Mouse (Mus musculus) limb, embryonic 15.5 days (tissue): Measurements from ENCODE around the gene Gm45717. TPM values are rescaled to one million over a fixed set of nuclear protein-coding genes. Genes with fewer than 3 reads are reported as not detected.
A peak's percentile ranks its signal among the peaks of the same experiment; 100 is the strongest.

ENCODE experiments used
- ATAC-seq: fragments of 200-750 bp; cut with Nextera tagmentation; 2 replicates; pipeline ENCODE4 v1.8.0; 2017; ENCODE audit warnings: low read depth, moderate TSS enrichment; ENCODE audit not compliant: insufficient number of reproducible peaks, low FRiP score, low TSS enrichment
- H3K27ac ChIP-seq: fragments of 300-500 bp; sonication (generic); 2 replicates; pipeline ENCODE4 v1.5.1; 2015; ENCODE audit warnings: moderate library complexity, mild to moderate bottlenecking, inconsistent platforms
- H3K27me3 ChIP-seq: fragments of 300-500 bp; sonication (generic); 2 replicates; pipeline ENCODE4 v1.6.1; 2015; ENCODE audit warnings: inconsistent platforms
- H3K36me3 ChIP-seq: fragments of 300-500 bp; sonication (generic); 2 replicates; pipeline ENCODE4 v1.6.1; 2015; ENCODE audit warnings: inconsistent platforms
- H3K4me1 ChIP-seq: fragments of 300-500 bp; sonication (generic); 2 replicates; pipeline ENCODE4 v1.6.1; 2015; ENCODE audit warnings: inconsistent platforms
- H3K4me2 ChIP-seq: fragments of 300-500 bp; sonication (generic); 2 replicates; pipeline ENCODE4 v1.6.1; 2015; ENCODE audit warnings: mild to moderate bottlenecking, inconsistent platforms
- H3K4me3 ChIP-seq: fragments of 300-500 bp; sonication (generic); 2 replicates; pipeline ENCODE4 v1.5.1; 2015; ENCODE audit warnings: mild to moderate bottlenecking, inconsistent platforms
- H3K9ac ChIP-seq: fragments of 300-500 bp; sonication (generic); 2 replicates; pipeline ENCODE4 v1.6.1; 2015; ENCODE audit warnings: inconsistent platforms
- H3K9me3 ChIP-seq: fragments of 300-500 bp; sonication (generic); 2 replicates; pipeline ENCODE4 v1.6.1; 2016; ENCODE audit warnings: inconsistent platforms
- whole genome bisulfite sequencing: fragments of 180-500 bp; shearing (Covaris S2); methylation state at CpG from one replicate; pipeline ENCODE4 v1.1.7; 2015; 5-methylcytosine and 5-hydroxymethylcytosine counted together
- polyA plus RNA-seq: library from polyadenylated mRNA; unstranded; fragments of >200 nt; fragmentation: Nextera tagmentation; extraction: Ambion mirVana; gene quantifications from 2 replicates; pipeline ENCODE4 v1.2.1, GENCODE M21; 2015

The Gm45717 gene
- polyA plus RNA-seq, 1 experiment from 2014 or later: 0.47 TPM

DNA sequence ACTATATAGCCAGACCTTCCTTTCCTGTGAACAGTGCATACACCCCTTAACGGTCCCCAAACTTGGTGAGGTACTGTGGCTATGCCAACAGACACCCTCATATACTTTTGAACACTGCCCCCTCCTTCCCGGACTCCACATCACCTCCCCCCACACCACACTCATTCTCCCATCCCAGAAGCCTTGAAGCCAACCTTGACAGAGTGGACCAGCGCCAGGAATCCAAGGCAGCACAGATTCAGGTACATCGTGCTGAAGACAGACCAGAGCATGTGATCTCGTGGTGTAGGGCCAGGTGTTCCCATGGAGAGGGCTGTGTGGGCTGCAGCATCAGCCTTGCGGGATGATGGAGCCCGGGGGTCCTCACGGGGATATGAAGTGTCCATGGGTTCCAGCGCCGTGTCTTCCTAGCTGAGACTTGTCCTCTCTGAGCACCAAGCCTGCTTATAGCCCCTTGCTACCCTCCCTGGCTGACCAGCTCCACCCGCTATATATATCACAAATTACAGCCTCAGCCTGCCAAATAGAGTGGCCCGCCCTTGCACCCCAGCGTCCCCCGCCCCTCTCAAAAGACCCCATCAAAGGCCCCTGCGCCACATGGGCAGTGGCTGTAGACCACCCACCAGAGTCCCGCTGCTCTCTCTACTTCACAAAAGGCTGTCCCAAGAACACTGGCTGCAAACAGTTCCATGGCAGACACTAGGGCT lies 5.8 kb downstream of the Gm45717 start, which contains the start of gene Ifitm5:
TSS of gene Ifitm5 (minus strand) at position 468 of the 707 bp plus-strand sequence.
- no peak for ATAC-seq
- no peaks in the 10 kb centered on the region for H3K27me3 ChIP-seq
- 68% methylated on average over 16 of the region's 16 CpGs for WGBS
- peaks cover 49% of the 10 kb centered on the region for H3K4me1 ChIP-seq
- H3K4me2 ChIP-seq: peak within 1 kb of the TSS; percentile 19
- peak within 1 kb of the TSS; percentile 14; the same call in 1 of the 2 replicates for H3K9ac ChIP-seq
- H3K27ac ChIP-seq: peak within 1 kb of the TSS; percentile 80
- H3K4me3 ChIP-seq: no peak within 1 kb of the TSS
- peaks cover 55% of the 10 kb centered on the region for H3K36me3 ChIP-seq
- no peaks in the 10 kb centered on the region for H3K9me3 ChIP-seq

DNA sequence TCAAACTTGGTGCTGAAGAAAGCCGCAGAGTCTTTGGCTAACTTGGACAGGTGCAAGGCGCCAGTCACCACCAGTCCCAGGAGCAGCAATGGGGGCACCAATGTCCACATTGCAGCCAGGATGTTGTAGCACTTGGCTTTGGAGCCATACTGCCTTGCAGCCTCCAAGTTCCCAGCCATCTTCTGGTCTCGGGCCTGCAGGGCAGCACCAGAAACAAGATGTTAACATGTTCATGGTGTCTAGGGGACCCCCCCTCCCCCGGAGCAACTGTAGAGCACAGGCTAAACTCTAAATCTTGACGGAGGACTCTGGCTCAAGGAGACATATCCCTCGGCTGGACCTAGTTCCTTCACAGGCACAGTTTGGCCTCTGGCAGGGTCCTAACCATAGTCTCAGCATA lies 6.5 kb downstream of the Gm45717 start:
- no peak overlapping the region for H3K4me3 ChIP-seq

DNA sequence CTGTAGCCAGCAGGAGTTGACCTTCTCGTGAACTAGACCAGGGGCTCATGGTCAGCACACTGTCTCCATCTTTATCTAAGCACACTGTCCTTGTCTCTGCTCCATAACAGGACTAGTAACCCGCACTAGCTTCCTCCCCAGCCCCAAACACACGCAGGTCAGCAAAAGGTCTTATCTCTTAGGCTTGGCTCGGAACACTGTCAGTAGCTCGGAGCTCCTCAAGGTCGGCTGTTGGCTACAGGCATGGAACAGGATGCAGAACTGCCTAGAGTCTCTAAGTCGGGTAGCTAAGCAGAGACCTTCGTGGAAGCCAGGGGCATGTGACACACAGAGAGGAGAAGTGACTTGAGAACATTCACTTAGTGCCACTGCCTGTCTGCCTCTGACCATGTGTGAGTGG lies 7.6 kb downstream of the Gm45717 start:
- Histone ChIP-seq H3K9ac (no peak overlapping the region), H3K27me3 (no peaks in the 10 kb centered on the region), H3K4me2 (no peak overlapping the region), H3K36me3 (peaks cover 60% of the 10 kb centered on the region), H3K9me3 (no peaks in the 10 kb centered on the region), H3K4me1 (peaks cover 36% of the 10 kb centered on the region), H3K4me3 (no peak overlapping the region), H3K27ac (no peak overlapping the region)
- no peak for ATAC-seq
- 81% methylated on average over 8 of the region's 8 CpGs for WGBS

More for the DNA sequence above, 6.5 kb downstream of the Gm45717 start:
- H3K36me3 ChIP-seq: peaks cover 61% of the 10 kb centered on the region
- 83% methylated on average over 6 of the region's 6 CpGs for WGBS
- no peak overlapping the region for H3K4me2 ChIP-seq
- H3K27me3 ChIP-seq: no peaks in the 10 kb centered on the region
- H3K4me1 ChIP-seq: peaks cover 45% of the 10 kb centered on the region
- H3K27ac ChIP-seq: no peak overlapping the region
- ATAC-seq: no peak
- H3K9ac ChIP-seq: no peak overlapping the region
- no peaks in the 10 kb centered on the region for H3K9me3 ChIP-seq

DNA sequence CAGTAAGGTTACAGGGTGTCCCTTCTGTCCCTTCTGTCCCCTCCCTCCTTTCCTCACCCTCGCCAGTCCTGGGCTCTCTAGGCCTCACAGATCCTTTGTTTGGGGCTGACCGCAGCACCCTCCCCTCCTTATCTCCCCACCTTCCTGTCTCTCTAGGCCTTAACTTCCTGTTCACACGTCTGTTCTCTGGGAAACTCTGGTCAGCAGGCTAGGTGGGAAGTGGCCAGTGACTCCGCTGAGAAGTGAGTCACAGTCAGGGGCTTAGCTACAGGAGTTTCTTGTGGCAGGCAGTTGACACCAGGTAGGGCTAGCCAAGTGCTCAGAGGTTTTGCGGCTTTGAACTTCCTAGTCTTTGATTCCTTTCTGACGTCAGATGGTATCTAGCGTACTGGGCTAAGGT lies 8.8 kb downstream of the Gm45717 start:
- WGBS: 57% methylated on average over 7 of the region's 7 CpGs
- no peak overlapping the region for H3K27ac ChIP-seq

DNA sequence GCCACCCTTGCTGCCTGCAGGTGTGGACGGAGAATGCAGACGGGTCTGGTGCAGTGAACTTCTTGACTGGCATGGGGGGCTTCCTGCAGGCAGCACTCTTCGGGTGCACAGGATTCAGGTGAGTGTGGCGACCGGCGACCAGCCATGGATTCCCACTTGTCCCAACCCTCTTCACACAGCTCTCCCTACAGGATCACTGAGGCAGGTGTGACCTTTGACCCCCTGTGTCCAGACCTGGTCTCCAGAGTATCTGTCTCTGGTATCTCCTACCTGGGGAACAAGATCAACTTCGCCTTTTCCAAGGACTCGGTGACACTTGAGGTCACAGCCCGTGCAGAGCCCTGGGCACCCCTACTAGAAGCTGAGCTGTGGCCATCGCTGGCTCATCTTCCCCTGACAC lies 9.4 kb downstream of the Gm45717 start:
- no peak overlapping the region for H3K27ac ChIP-seq
- WGBS: 93% methylated on average over 10 of the region's 10 CpGs
- peaks cover 29% of the 10 kb centered on the region for H3K4me1 ChIP-seq
- H3K36me3 ChIP-seq: peaks cover 56% of the 10 kb centered on the region
- no peak overlapping the region for H3K4me2 ChIP-seq
- no peak overlapping the region for H3K9ac ChIP-seq
- no peaks in the 10 kb centered on the region for H3K9me3 ChIP-seq
- H3K27me3 ChIP-seq: no peaks in the 10 kb centered on the region
- no peak overlapping the region for H3K4me3 ChIP-seq
- no peak for ATAC-seq

More for the DNA sequence above, 8.8 kb downstream of the Gm45717 start:
- ATAC-seq: no peak
- H3K9me3 ChIP-seq: no peaks in the 10 kb centered on the region
- no peak overlapping the region for H3K4me2 ChIP-seq
- peaks cover 36% of the 10 kb centered on the region for H3K4me1 ChIP-seq
- peaks cover 56% of the 10 kb centered on the region for H3K36me3 ChIP-seq
- H3K9ac ChIP-seq: no peak overlapping the region
- H3K27me3 ChIP-seq: no peaks in the 10 kb centered on the region
- no peak overlapping the region for H3K4me3 ChIP-seq

DNA sequence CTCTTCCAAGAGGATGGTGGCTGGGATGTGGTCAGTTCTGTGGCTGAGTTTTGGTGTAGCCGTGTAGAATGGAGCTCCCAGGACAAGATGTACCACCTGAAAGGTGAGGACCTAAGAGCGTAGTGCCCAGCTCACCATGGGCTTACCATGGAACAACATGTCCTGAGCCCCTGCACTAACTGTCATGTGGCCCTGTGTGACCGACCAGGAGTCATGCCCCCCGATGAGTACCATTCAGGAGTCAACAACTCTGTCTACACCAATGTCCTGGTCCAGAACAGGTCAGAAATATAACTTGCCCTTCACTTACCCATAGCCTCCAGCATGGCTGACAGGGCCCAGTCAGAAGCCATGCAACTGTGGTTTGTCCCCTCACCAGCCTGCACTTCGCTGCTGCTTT lies 10.5 kb downstream of the Gm45717 start:
- Histone ChIP-seq H3K27me3 (no peaks in the 10 kb centered on the region), H3K4me2 (no peak overlapping the region), H3K36me3 (peaks cover 56% of the 10 kb centered on the region), H3K4me1 (peaks cover 23% of the 10 kb centered on the region), H3K27ac (no peak overlapping the region), H3K9ac (no peak overlapping the region), H3K4me3 (no peak overlapping the region), H3K9me3 (no peaks in the 10 kb centered on the region)
- WGBS: 93% methylated on average over 5 of the region's 5 CpGs
- ATAC-seq: no peak

DNA sequence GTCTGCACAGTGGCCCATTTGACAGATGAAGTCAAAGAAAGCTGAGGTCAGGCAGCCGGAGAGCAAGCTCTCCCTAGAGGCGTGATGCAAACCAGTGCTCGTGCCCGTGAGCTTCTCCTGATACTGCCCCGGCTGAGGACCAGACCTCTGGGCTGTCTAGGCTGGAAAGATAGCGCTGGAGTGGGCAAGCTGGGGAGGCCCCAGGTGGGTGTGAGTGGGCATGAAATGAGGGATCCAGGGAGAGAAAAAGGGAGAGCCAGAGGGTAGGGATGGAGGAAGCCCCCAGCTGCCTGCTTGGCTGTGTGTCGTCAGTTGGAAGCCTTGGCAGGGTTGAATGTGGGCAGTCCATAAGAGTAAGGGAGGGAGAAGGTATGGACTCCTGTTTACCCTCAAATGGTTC lies 11.5 kb downstream of the Gm45717 start:
- Histone ChIP-seq H3K36me3 (peaks cover 48% of the 10 kb centered on the region), H3K4me3 (no peak overlapping the region), H3K27ac (no peak overlapping the region), H3K4me1 (peaks cover 28% of the 10 kb centered on the region), H3K9ac (no peak overlapping the region), H3K27me3 (no peaks in the 10 kb centered on the region), H3K9me3 (no peaks in the 10 kb centered on the region), H3K4me2 (no peak overlapping the region)
- ATAC-seq: no peak
- 82% methylated on average over 7 of the region's 7 CpGs for WGBS

DNA sequence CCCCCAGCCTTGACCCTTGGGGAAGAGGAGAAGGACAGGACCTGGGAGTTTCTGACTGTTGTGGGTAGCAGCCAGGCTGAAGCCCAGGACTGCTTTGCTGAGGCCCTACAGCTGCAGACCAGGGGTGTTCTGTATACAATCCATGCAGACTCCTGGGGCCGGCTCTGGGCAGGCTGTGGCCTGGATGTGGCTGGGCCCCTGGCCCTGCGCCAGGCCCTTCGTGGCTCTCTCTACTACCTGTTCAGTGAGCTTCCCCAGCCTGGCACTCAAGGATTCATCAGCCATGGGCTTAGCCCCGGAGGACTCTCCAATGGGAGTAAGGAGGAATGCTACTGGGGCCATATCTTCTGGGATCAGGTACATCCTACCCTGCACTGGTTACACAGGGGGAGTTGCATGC lies 12.4 kb downstream of the Gm45717 start:
- 74% methylated on average over 4 of the region's 4 CpGs for WGBS
- H3K9ac ChIP-seq: no peak overlapping the region

DNA sequence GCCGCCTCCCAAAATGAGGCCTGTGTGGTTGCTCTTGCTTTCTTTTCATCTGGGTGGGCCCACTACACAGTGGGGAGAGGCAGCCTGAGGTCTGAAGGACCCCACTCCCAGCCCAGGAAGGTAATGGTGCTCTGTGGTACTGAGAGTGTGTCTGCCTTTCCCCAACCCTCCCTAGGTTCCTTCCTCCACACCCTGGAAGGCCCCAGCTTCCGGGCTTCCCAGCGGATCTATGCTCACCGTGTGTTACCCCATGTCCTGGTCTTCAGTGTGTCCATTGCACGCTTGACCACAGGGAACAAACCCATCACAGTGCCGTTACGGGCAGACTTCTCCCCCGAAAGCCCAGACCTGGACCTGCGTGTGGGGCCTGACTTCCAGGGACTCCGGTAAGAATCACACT lies 12.9 kb downstream of the Gm45717 start:
- ATAC-seq: no peak
- no peaks in the 10 kb centered on the region for H3K9me3 ChIP-seq
- H3K9ac ChIP-seq: no peak overlapping the region
- H3K4me1 ChIP-seq: peaks cover 33% of the 10 kb centered on the region
- H3K4me2 ChIP-seq: no peak overlapping the region
- H3K27ac ChIP-seq: peak overlapping the region; percentile 97
- H3K27me3 ChIP-seq: no peaks in the 10 kb centered on the region
- peaks cover 34% of the 10 kb centered on the region for H3K36me3 ChIP-seq
- peak overlapping the region; percentile 56; the same call in 1 of the 2 replicates for H3K4me3 ChIP-seq
- WGBS: 87% methylated on average over 10 of the region's 10 CpGs

More for the DNA sequence above, 12.4 kb downstream of the Gm45717 start:
- Histone ChIP-seq H3K27me3 (no peaks in the 10 kb centered on the region), H3K36me3 (peaks cover 39% of the 10 kb centered on the region), H3K9me3 (no peaks in the 10 kb centered on the region), H3K4me1 (peaks cover 33% of the 10 kb centered on the region), H3K4me2 (no peak overlapping the region), H3K4me3 (no peak overlapping the region), H3K27ac (peak overlapping the region; percentile 97)
- ATAC-seq: no peak

DNA sequence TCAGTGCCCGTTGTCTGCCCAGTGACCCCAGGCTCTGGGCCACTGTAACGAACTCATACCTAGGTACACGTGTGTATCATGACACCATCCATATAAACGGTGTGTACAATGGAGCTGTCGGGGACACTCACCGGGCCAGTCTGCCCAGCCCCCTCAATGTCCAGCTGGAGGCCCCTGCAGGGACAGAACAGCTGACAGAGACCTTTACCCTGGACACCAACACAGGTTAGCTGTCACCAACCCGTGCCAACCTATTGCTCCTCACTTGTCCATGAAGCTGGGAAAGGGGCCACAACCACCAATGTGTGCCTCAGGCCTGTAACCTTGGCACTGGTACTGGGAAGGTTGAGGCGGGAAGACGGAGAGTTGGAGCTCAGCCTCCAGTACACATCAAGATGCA lies 13.4 kb downstream of the Gm45717 start:
- Histone ChIP-seq H3K9me3 (no peaks in the 10 kb centered on the region), H3K4me2 (peak overlapping the region; percentile 65), H3K9ac (peak overlapping the region; percentile 71), H3K4me3 (peak overlapping the region; percentile 56), H3K27ac (peak overlapping the region; percentile 97), H3K4me1 (peaks cover 33% of the 10 kb centered on the region), H3K27me3 (no peaks in the 10 kb centered on the region), H3K36me3 (peaks cover 29% of the 10 kb centered on the region)
- ATAC-seq: no peak
- 56% methylated on average over 9 of the region's 9 CpGs for WGBS

DNA sequence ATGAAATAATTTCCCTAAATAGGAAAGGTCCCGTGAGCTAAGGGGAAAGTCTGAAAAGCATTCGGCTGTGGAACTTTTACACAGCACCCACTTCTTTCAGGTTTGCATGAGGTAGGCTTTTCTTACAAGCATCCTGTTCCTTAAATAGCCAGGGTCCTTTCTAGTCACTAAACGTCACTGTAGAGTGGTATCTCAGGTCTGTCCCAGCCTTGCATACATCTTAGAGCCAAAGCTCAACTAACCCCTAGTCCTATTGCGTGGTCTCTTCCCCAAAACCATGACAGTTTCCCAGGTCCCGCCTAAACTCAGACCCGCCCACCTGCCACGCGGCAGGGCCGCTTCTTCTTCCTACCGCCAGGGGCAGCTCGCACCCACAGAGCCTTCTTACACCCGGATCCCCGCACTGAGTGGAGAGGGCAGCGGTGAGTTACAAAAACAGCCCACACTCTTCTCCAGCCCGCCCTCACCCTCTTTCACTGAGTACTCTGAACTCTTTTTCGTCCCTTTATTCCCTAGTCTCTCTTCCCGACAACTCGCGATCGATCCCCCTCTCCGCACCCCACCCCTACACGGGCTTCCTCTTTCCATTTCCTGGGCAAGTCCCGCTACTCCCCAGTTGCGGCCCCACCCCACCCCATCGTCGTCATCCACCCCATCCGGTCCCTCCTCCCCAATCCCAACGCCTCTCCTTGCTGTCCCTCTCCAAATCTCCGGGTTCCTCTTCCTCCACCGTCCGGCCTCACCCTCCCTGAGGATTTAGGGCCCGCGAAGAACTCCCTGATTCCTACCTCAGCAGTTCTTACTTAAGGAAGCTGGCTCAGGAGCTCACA lies 14.3 kb downstream of the Gm45717 start, which contains the start of gene Pgghg:
TSS of gene Pgghg (plus strand) at position 170 of the 830 bp plus-strand sequence.
- H3K4me3 ChIP-seq: peak within 1 kb of the TSS; percentile 56
- peak within 1 kb of the TSS; percentile 71 for H3K9ac ChIP-seq
- H3K9me3 ChIP-seq: no peaks in the 10 kb centered on the region
- H3K27ac ChIP-seq: peak within 1 kb of the TSS; percentile 97
- H3K4me1 ChIP-seq: peaks cover 33% of the 10 kb centered on the region
- peaks cover 20% of the 10 kb centered on the region for H3K36me3 ChIP-seq
- peak; percentile 89 for ATAC-seq
- H3K4me2 ChIP-seq: peak within 1 kb of the TSS; percentile 65
- H3K27me3 ChIP-seq: no peaks in the 10 kb centered on the region; the same call in 1 of the 2 replicates
- WGBS: 1% methylated on average over 33 of the region's 33 CpGs
